Mouse (Mus musculus) lung, embryonic 15.5 days (tissue): ENCODE results near the gene Hist1h2bg. TPM values are rescaled to one million over a fixed set of nuclear protein-coding genes. Genes with fewer than 3 reads are reported as not detected.
"Not testable (repeated sequence)": the region's sequence is repeated elsewhere in the genome, so short reads cannot be mapped to it uniquely, and the experiment has no call there.

ENCODE experiments used
- ATAC-seq: fragments of 200-750 bp; cut with Nextera tagmentation; 2 replicates; pipeline ENCODE4 v1.8.0; 2017; ENCODE audit warnings: moderate number of reproducible peaks, borderline replicate concordance; ENCODE audit not compliant: low FRiP score, low TSS enrichment; ENCODE audit errors: extremely low read depth
- H3K27ac ChIP-seq: fragments of 300-500 bp; sonication (generic); 2 replicates; pipeline ENCODE4 v1.5.1; 2015; ENCODE audit warnings: moderate library complexity, mild to moderate bottlenecking, inconsistent platforms
- H3K27me3 ChIP-seq: fragments of 300-500 bp; sonication (generic); 2 replicates; pipeline ENCODE4 v1.6.1; 2015; ENCODE audit warnings: inconsistent platforms
- H3K36me3 ChIP-seq: fragments of 300-500 bp; sonication (generic); 2 replicates; pipeline ENCODE4 v1.6.1; 2015; ENCODE audit warnings: inconsistent platforms
- H3K4me1 ChIP-seq: fragments of 300-500 bp; sonication (generic); 2 replicates; pipeline ENCODE4 v1.6.1; 2015; ENCODE audit warnings: inconsistent platforms
- H3K4me2 ChIP-seq: fragments of 300-500 bp; sonication (generic); 2 replicates; pipeline ENCODE4 v1.6.1; 2015; ENCODE audit warnings: inconsistent platforms, mild to moderate bottlenecking, moderate library complexity
- H3K4me3 ChIP-seq: fragments of 300-500 bp; sonication (generic); 2 replicates; pipeline ENCODE4 v1.5.1; 2015; ENCODE audit warnings: mild to moderate bottlenecking, inconsistent platforms
- H3K9ac ChIP-seq: fragments of 300-500 bp; sonication (generic); 2 replicates; pipeline ENCODE4 v1.6.1; 2015; ENCODE audit warnings: inconsistent platforms
- H3K9me3 ChIP-seq: fragments of 300-500 bp; sonication (generic); 2 replicates; pipeline ENCODE4 v1.6.1; 2016; ENCODE audit warnings: inconsistent platforms
- whole genome bisulfite sequencing: fragments of 180-500 bp; shearing (Covaris S2); methylation state at CpG from one replicate; pipeline ENCODE4 v1.1.7; 2015; 5-methylcytosine and 5-hydroxymethylcytosine counted together
- polyA plus RNA-seq: library from polyadenylated mRNA; unstranded; fragments of >200 nt; fragmentation: Nextera tagmentation; extraction: Ambion mirVana; gene quantifications from 2 replicates; pipeline ENCODE4 v1.2.1, GENCODE M21; 2015

Gene Hist1h2bg
- polyA plus RNA-seq, 1 experiment from 2014 or later: 14.5 TPM

GRCm38 (mm10) chr13:23572218-23573033 lies 1.2 kb downstream of the Hist1h2bg start:
- Histone ChIP-seq H3K36me3 (no peaks in the 10 kb centered on the region), H3K9ac (peak overlapping the region; percentile 63), H3K4me2 (peak overlapping the region; percentile 67), H3K9me3 (no peaks in the 10 kb centered on the region), H3K27ac (peak overlapping the region; percentile 98), H3K4me1 (peaks cover 14% of the 10 kb centered on the region), H3K4me3 (peak overlapping the region; percentile 47), H3K27me3 (no peaks in the 10 kb centered on the region)
- no peak for ATAC-seq
- WGBS: 12% methylated on average over 2 of the region's 2 CpGs

- Histone ChIP-seq H3K4me3 (peak overlapping the region; percentile 47), H3K9ac (peak overlapping the region; percentile 63), H3K4me2 (peak overlapping the region; percentile 67), H3K27ac (peak overlapping the region; percentile 98), H3K4me1 (peaks cover 14% of the 10 kb centered on the region)
- not testable (repeated sequence) for H3K9me3 ChIP-seq, H3K36me3 ChIP-seq, H3K27me3 ChIP-seq, ATAC-seq
- WGBS: 4% methylated on average over 20 of the region's 20 CpGs
Measured at GRCm38 (mm10) chr13:23573034-23573897, 2.1 kb downstream of the Hist1h2bg start.

GRCm38 (mm10) chr13:23573898-23574524 lies 2.8 kb downstream of the Hist1h2bg start, which contains the start of the genes Hist1h2bf and Hist1h2ad:
TSS of gene Hist1h2bf (minus strand) at chr13:23574196.
TSS of gene Hist1h2ad (plus strand) at chr13:23574381.
- Histone ChIP-seq H3K27ac (peak within 1 kb of the TSS; percentile 98), H3K9ac (peak within 1 kb of the TSS; percentile 63), H3K4me2 (peak within 1 kb of the TSS; percentile 67), H3K4me3 (peak within 1 kb of the TSS; percentile 47), H3K4me1 (peaks cover 14% of the 10 kb centered on the region)
- not testable (repeated sequence) for H3K36me3 ChIP-seq, H3K9me3 ChIP-seq, H3K27me3 ChIP-seq
- peak; percentile 90 for ATAC-seq
- WGBS: under 1% methylated on average over 42 of the region's 42 CpGs

GRCm38 (mm10) chr13:23574546-23575170 lies 3.5 kb downstream of the Hist1h2bg start:
- peaks cover 14% of the 10 kb centered on the region for H3K4me1 ChIP-seq
- H3K9me3 ChIP-seq, H3K27me3 ChIP-seq, ATAC-seq, H3K36me3 ChIP-seq, H3K9ac ChIP-seq: not testable (repeated sequence)
- peak overlapping the region; percentile 98 for H3K27ac ChIP-seq
- H3K4me3 ChIP-seq: peak overlapping the region; percentile 47
- H3K4me2 ChIP-seq: peak overlapping the region; percentile 67
- under 1% methylated on average over 11 of the region's 39 CpGs for WGBS

- no peaks in the 10 kb centered on the region for H3K36me3 ChIP-seq
- under 1% methylated on average over 18 of the region's 18 CpGs for WGBS
- peaks cover 14% of the 10 kb centered on the region; the same call in 1 of the 2 replicates for H3K4me1 ChIP-seq
- peak within 1 kb of the TSS; percentile 47 for H3K4me3 ChIP-seq
- peak; percentile 67; the same call in 1 of the 2 replicates for ATAC-seq
- no peaks in the 10 kb centered on the region for H3K27me3 ChIP-seq
- peak within 1 kb of the TSS; percentile 54 for H3K4me2 ChIP-seq
- H3K9me3 ChIP-seq: no peaks in the 10 kb centered on the region
- H3K27ac ChIP-seq: peak within 1 kb of the TSS; percentile 92
- H3K9ac ChIP-seq: peak within 1 kb of the TSS; percentile 68
Measured at GRCm38 (mm10) chr13:23575271-23575851, 4.2 kb downstream of the Hist1h2bg start, which contains the start of gene Hist1h3d. TSS of gene Hist1h3d (plus strand) at chr13:23575763.

- H3K27me3 ChIP-seq, ATAC-seq, H3K36me3 ChIP-seq, H3K9me3 ChIP-seq: not testable (repeated sequence)
- WGBS: 3% methylated on average over 8 of the region's 40 CpGs
- Histone ChIP-seq H3K9ac (peak overlapping the region; percentile 68), H3K27ac (peak overlapping the region; percentile 92), H3K4me2 (peak overlapping the region; percentile 54), H3K4me3 (peak overlapping the region; percentile 47), H3K4me1 (peaks cover 19% of the 10 kb centered on the region; the same call in 1 of the 2 replicates)
Measured at GRCm38 (mm10) chr13:23575864-23576313, 4.7 kb downstream of the Hist1h2bg start.

GRCm38 (mm10) chr13:23576351-23576881 lies 5.2 kb downstream of the Hist1h2bg start:
- Histone ChIP-seq H3K4me2 (peak overlapping the region; percentile 54), H3K27me3 (no peaks in the 10 kb centered on the region), H3K36me3 (no peaks in the 10 kb centered on the region), H3K9me3 (no peaks in the 10 kb centered on the region), H3K9ac (peak overlapping the region; percentile 68), H3K4me1 (peaks cover 21% of the 10 kb centered on the region; the same call in 1 of the 2 replicates), H3K4me3 (peak overlapping the region; percentile 47), H3K27ac (peak overlapping the region; percentile 92)
- WGBS: 3% methylated on average over 7 of the region's 7 CpGs
- no peak for ATAC-seq

- no peak for ATAC-seq
- no peaks in the 10 kb centered on the region for H3K9me3 ChIP-seq
- no peaks in the 10 kb centered on the region for H3K36me3 ChIP-seq
- peak overlapping the region; percentile 92 for H3K27ac ChIP-seq
- peak overlapping the region; percentile 68 for H3K9ac ChIP-seq
- WGBS: 23% methylated on average over 6 of the region's 6 CpGs
- no peaks in the 10 kb centered on the region for H3K27me3 ChIP-seq
- peaks cover 24% of the 10 kb centered on the region; the same call in 1 of the 2 replicates for H3K4me1 ChIP-seq
- peak overlapping the region; percentile 47 for H3K4me3 ChIP-seq
- H3K4me2 ChIP-seq: peak overlapping the region; percentile 54
Measured at GRCm38 (mm10) chr13:23576906-23577639, 5.9 kb downstream of the Hist1h2bg start.

GRCm38 (mm10) chr13:23577835-23578234 lies 6.6 kb downstream of the Hist1h2bg start:
- H3K36me3 ChIP-seq: no peaks in the 10 kb centered on the region
- H3K9ac ChIP-seq: no peak overlapping the region
- H3K4me2 ChIP-seq: no peak overlapping the region
- 79% methylated on average over 1 of the region's 1 CpGs for WGBS
- no peak for ATAC-seq
- no peak overlapping the region for H3K4me3 ChIP-seq
- no peaks in the 10 kb centered on the region for H3K27me3 ChIP-seq
- no peak overlapping the region for H3K27ac ChIP-seq
- no peaks in the 10 kb centered on the region for H3K9me3 ChIP-seq
- H3K4me1 ChIP-seq: peaks cover 27% of the 10 kb centered on the region; the same call in 1 of the 2 replicates
